Mouse (Mus musculus) stomach, postnatal 0 days (tissue): ENCODE results near the gene 1700017B05Rik. TPM values are rescaled to one million over a fixed set of nuclear protein-coding genes. Genes with fewer than 3 reads are reported as not detected.

Experiments
- ATAC-seq: fragments of 200-750 bp; cut with Nextera tagmentation; 2 replicates; pipeline ENCODE4 v1.8.0; 2017; ENCODE audit not compliant: low FRiP score, low TSS enrichment
- DNase-seq: peaks from one replicate; pipeline ENCODE4 v3.0.0-alpha.2; 2016; ENCODE audit warnings: low spot score
- H3K27ac ChIP-seq: fragments of 300-500 bp; sonication (generic); replicated peaks from 2 replicates; pipeline ENCODE4 v1.5.1; 2014; ENCODE audit warnings: mild to moderate bottlenecking, control low read depth
- H3K27me3 ChIP-seq: fragments of 300-500 bp; sonication (generic); 2 replicates; pipeline ENCODE4 v1.6.1; 2014; ENCODE audit warnings: low read length; ENCODE audit not compliant: control insufficient read depth, insufficient read depth
- H3K36me3 ChIP-seq: fragments of 300-500 bp; sonication (generic); 2 replicates; pipeline ENCODE4 v1.6.1; 2014; ENCODE audit warnings: low read length, mixed read lengths; ENCODE audit not compliant: control insufficient read depth, insufficient read depth
- H3K4me1 ChIP-seq: fragments of 300-500 bp; sonication (generic); replicated peaks from 2 replicates; pipeline ENCODE4 v1.6.1; 2014; ENCODE audit warnings: antibody characterized with exemption; ENCODE audit not compliant: control insufficient read depth, insufficient read depth
- H3K4me2 ChIP-seq: fragments of 300-500 bp; sonication (generic); replicated peaks from 2 replicates; pipeline ENCODE4 v1.6.1; 2014; ENCODE audit warnings: low read depth, mild to moderate bottlenecking, control low read depth, moderate library complexity
- H3K4me3 ChIP-seq: fragments of 300-500 bp; sonication (generic); 2 replicates; pipeline ENCODE4 v1.5.1; 2014; ENCODE audit warnings: low read depth, low read length, control low read depth
- H3K9ac ChIP-seq: fragments of 300-500 bp; sonication (generic); 2 replicates; pipeline ENCODE4 v1.6.1; 2014; ENCODE audit warnings: mild to moderate bottlenecking, low read length, control low read depth, mixed read lengths
- H3K9me3 ChIP-seq: fragments of 300-500 bp; sonication (generic); 2 replicates; pipeline ENCODE4 v1.6.1; 2016; ENCODE audit warnings: low read length; ENCODE audit not compliant: control insufficient read depth
- CTCF ChIP-seq: IDR thresholded peaks from 2 replicates; pipeline ENCODE4 v1.5.1; 2016; ENCODE audit warnings: antibody characterized with exemption, low read depth, mild to moderate bottlenecking, moderate library complexity
- EP300 ChIP-seq: optimal IDR thresholded peaks from 2 replicates; pipeline ENCODE3; 2016; ENCODE audit warnings: antibody characterized with exemption
- WGBS: fragments of 180-500 bp; shearing (Covaris S2); extraction: QIAGEN DNeasy Blood & Tissue Kit; methylation state at CpG from one replicate; pipeline ENCODE4 v1.1.7; 2014; 5-methylcytosine and 5-hydroxymethylcytosine counted together
- polyA plus RNA-seq: library from polyadenylated mRNA; unstranded; fragments of >200 nt; fragmentation: Nextera tagmentation; extraction: Ambion mirVana; gene quantifications from 2 replicates; pipeline ENCODE4 v1.2.1, GENCODE M21; 2015

Gene 1700017B05Rik
- polyA plus RNA-seq, 1 experiment from 2014 or later = 10.4 TPM

GRCm38 (mm10) chr9:57256861-57257260 is 5.6 kb downstream of the 1700017B05Rik start:
- Histone ChIP-seq H3K9ac (no peak overlapping the region), H3K4me3 (no peak overlapping the region), H3K4me1 (0 out of 2 replicates have a peak, but pooled peaks cover 7% of the 10 kb centered on the region), H3K36me3 (peaks cover 27% of the 10 kb centered on the region), H3K9me3 (no peaks in the 10 kb centered on the region), H3K4me2 (no peak overlapping the region), H3K27me3 (no peaks in the 10 kb centered on the region), H3K27ac (no peak overlapping the region)
- ATAC-seq = no peak
- DNase-seq = no peak
- no peak for TF ChIP-seq EP300
- no peak for TF ChIP-seq CTCF
- WGBS = 98% methylated on average over 11 of the region's 11 CpGs

- WGBS = 94% methylated on average over 20 of the region's 20 CpGs
- Histone ChIP-seq H3K4me2 (no peak overlapping the region), H3K27me3 (no peaks in the 10 kb centered on the region), H3K9me3 (no peaks in the 10 kb centered on the region), H3K27ac (no peak overlapping the region), H3K4me3 (no peak overlapping the region), H3K36me3 (peaks cover 27% of the 10 kb centered on the region), H3K9ac (no peak overlapping the region), H3K4me1 (0 out of 2 replicates have a peak, but pooled peaks cover 7% of the 10 kb centered on the region)
- TF ChIP-seq EP300 = no peak
- TF ChIP-seq CTCF = no peak
- DNase-seq (no peak), ATAC-seq (no peak)
Measured at GRCm38 (mm10) chr9:57256309-57256708, 6.1 kb downstream of the 1700017B05Rik start.

DNA sequence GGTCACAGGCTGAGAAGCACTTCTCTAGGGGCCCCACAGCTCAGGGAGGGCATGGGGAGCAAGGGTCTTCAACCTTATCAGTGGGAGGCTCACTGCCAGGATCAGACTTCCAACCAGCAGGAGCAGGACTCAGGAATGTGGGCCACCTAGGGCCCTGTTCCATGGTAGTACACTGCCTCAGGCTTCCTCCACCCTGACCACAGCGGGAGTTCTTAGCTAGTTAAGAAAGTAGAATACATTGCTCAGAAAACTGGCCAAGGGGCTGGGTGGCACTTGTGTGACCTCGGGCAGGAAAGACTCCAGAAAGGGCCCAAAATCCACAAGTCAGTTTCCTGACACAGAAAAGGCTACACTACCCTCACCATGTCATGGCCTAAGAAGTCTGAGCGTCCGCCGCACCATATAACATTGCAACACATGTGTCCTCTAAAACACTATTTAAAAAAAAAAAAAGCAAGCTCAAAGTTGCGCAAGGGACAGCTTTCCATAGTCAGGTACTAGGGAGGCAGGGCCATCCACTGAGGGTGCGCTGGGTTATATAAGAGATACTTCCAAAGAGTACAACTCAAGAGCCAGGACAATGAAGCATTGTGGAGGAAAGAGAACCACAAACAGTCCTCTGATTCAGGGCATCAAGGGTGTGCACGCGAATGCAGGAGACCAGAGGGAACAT is 7.5 kb downstream of the 1700017B05Rik start:
- Histone ChIP-seq H3K27ac (no peak overlapping the region), H3K36me3 (peaks cover 27% of the 10 kb centered on the region)
- DNase-seq = no peak

DNA sequence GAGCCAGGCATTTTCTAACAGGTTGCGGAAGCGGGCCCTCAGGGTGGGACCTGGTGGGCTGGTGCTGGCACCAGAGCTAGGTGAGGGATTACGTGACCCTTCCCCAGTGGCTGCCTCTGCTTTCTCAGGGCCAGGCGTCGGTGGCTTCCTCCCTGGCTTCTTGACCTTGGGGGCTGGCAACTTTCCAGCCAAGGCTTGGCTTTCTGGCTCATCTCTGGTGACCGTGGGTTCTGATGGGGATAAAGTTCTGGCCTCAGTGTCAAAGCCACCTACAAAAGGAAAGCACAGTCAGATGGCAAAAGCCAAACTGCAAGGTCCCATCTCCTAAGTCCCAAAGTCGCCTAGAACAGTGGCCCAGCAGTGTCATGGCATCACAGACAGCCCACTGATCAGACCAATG is 8.4 kb downstream of the 1700017B05Rik start:
- H3K4me2 ChIP-seq = no peak overlapping the region
- H3K4me3 ChIP-seq = no peak overlapping the region
- DNase-seq = no peak
- no peak overlapping the region for H3K9ac ChIP-seq
- TF ChIP-seq EP300 = no peak
- H3K27me3 ChIP-seq = no peaks in the 10 kb centered on the region
- H3K4me1 ChIP-seq = no peaks in the 10 kb centered on the region
- H3K36me3 ChIP-seq = peaks cover 27% of the 10 kb centered on the region
- WGBS = 83% methylated on average over 7 of the region's 7 CpGs
- no peaks in the 10 kb centered on the region for H3K9me3 ChIP-seq
- no peak for ATAC-seq
- no peak overlapping the region for H3K27ac ChIP-seq

More for the DNA sequence above, 7.5 kb downstream of the 1700017B05Rik start:
- Histone ChIP-seq H3K4me3 (no peak overlapping the region), H3K9me3 (no peaks in the 10 kb centered on the region), H3K4me2 (no peak overlapping the region), H3K9ac (no peak overlapping the region), H3K4me1 (no peaks in the 10 kb centered on the region), H3K27me3 (no peaks in the 10 kb centered on the region)
- ATAC-seq = no peak
- 85% methylated on average over 9 of the region's 9 CpGs for WGBS
- TF ChIP-seq CTCF (no peak), EP300 (no peak)

DNA sequence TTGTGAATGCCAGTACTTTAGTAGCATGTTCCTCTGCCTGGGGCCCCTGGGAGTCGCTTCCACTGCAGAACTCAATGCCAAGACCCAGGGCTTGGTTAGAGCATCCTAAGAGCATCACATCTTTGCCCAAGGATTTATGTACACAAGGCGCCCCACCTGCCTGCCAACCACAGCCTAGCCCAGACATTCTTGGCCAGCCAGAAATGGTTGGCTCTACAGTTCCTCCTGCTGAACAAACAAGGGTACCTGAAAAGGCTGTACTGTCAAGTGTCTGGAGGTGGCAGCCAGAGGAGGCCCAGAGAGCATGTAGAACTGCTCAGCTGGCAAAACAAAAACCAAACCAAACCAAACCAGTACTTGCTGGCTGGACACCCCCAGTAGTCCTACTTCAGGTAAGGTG is 11.3 kb downstream of the 1700017B05Rik start:
- H3K9ac ChIP-seq = no peak overlapping the region
- no peaks in the 10 kb centered on the region for H3K9me3 ChIP-seq
- H3K4me2 ChIP-seq = no peak overlapping the region
- no peak for ATAC-seq
- H3K4me1 ChIP-seq = no peaks in the 10 kb centered on the region
- peaks cover 12% of the 10 kb centered on the region for H3K36me3 ChIP-seq
- H3K27me3 ChIP-seq = no peaks in the 10 kb centered on the region
- no peak for DNase-seq
- no peak overlapping the region for H3K4me3 ChIP-seq
- no peak overlapping the region for H3K27ac ChIP-seq
- WGBS = 80% methylated on average over 2 of the region's 2 CpGs
- no peak for TF ChIP-seq EP300
- TF ChIP-seq CTCF = no peak

- ATAC-seq (no peak), DNase-seq (no peak)
- WGBS = 87% methylated on average over 4 of the region's 4 CpGs
- Histone ChIP-seq H3K9me3 (no peaks in the 10 kb centered on the region), H3K27me3 (no peaks in the 10 kb centered on the region), H3K27ac (no peak overlapping the region), H3K36me3 (peaks cover 12% of the 10 kb centered on the region), H3K4me3 (no peak overlapping the region), H3K4me2 (no peak overlapping the region), H3K9ac (no peak overlapping the region), H3K4me1 (no peaks in the 10 kb centered on the region)
- TF ChIP-seq CTCF (no peak), EP300 (no peak)
Measured at GRCm38 (mm10) chr9:57250026-57250425, 12.4 kb downstream of the 1700017B05Rik start.
